Mouse (Mus musculus): ENCODE data around the gene Ubc. TPM values are rescaled to one million over a fixed set of nuclear protein-coding genes. Genes with fewer than 3 reads are reported as not detected.

The Ubc gene
- polyA plus RNA-seq, 1 experiment from 2014 or later = 1,134 TPM

- peaks cover 17% of the 10 kb centered on the region for H3K4me1 ChIP-seq (replicated peaks)
- no peak overlapping the region for H3K27ac ChIP-seq
- 86% methylated on average over 8 of the region's 8 CpGs for WGBS
- H3K4me3 ChIP-seq = no peak overlapping the region
- H3K9me3 ChIP-seq = no peaks in the 10 kb centered on the region
- no peaks in the 10 kb centered on the region for H3K27me3 ChIP-seq (ENCODE audit: insufficient read depth, poor library complexity, severe bottlenecking)
- no peak for DNase-seq (ENCODE audit: low spot score)
- H3K36me3 ChIP-seq = peaks cover 34% of the 10 kb centered on the region
These were observed 4.6 kb downstream of the Ubc start for GRCm38 (mm10) chr5:125385215-125385940.

- peaks cover 14% of the 10 kb centered on the region for H3K4me1 ChIP-seq (replicated peaks)
- no peak for DNase-seq (ENCODE audit: low spot score)
- H3K27ac ChIP-seq = no peak overlapping the region
- peaks cover 34% of the 10 kb centered on the region for H3K36me3 ChIP-seq
- no peak overlapping the region for H3K4me3 ChIP-seq
- WGBS = 85% methylated on average over 2 of the region's 2 CpGs
- no peaks in the 10 kb centered on the region for H3K9me3 ChIP-seq
- H3K27me3 ChIP-seq (ENCODE audit: insufficient read depth, poor library complexity, severe bottlenecking) = no peaks in the 10 kb centered on the region
These were observed 5.3 kb downstream of the Ubc start for GRCm38 (mm10) chr5:125384512-125385214.

GRCm38 (mm10) chr5:125383637-125384420 is 6.2 kb downstream of the Ubc start:
- no peak for DNase-seq (ENCODE audit: low spot score)
- 81% methylated on average over 3 of the region's 3 CpGs for WGBS
- H3K27me3 ChIP-seq (ENCODE audit: insufficient read depth, poor library complexity, severe bottlenecking) = no peaks in the 10 kb centered on the region
- H3K9me3 ChIP-seq = no peaks in the 10 kb centered on the region
- no peak overlapping the region for H3K27ac ChIP-seq
- H3K4me1 ChIP-seq (replicated peaks) = peaks cover 16% of the 10 kb centered on the region
- peaks cover 33% of the 10 kb centered on the region for H3K36me3 ChIP-seq
- H3K4me3 ChIP-seq = no peak overlapping the region

- no peak overlapping the region for H3K27ac ChIP-seq
- H3K9me3 ChIP-seq = no peaks in the 10 kb centered on the region
- peaks cover 11% of the 10 kb centered on the region for H3K4me1 ChIP-seq (replicated peaks)
- H3K27me3 ChIP-seq (ENCODE audit: insufficient read depth, poor library complexity, severe bottlenecking) = no peaks in the 10 kb centered on the region
- peak; percentile 59 for DNase-seq (ENCODE audit: low spot score)
- H3K36me3 ChIP-seq = peaks cover 24% of the 10 kb centered on the region
- WGBS = 53% methylated on average over 6 of the region's 6 CpGs
- H3K4me3 ChIP-seq = no peak overlapping the region
These were observed 7.1 kb downstream of the Ubc start for GRCm38 (mm10) chr5:125382673-125383558.

DNA sequence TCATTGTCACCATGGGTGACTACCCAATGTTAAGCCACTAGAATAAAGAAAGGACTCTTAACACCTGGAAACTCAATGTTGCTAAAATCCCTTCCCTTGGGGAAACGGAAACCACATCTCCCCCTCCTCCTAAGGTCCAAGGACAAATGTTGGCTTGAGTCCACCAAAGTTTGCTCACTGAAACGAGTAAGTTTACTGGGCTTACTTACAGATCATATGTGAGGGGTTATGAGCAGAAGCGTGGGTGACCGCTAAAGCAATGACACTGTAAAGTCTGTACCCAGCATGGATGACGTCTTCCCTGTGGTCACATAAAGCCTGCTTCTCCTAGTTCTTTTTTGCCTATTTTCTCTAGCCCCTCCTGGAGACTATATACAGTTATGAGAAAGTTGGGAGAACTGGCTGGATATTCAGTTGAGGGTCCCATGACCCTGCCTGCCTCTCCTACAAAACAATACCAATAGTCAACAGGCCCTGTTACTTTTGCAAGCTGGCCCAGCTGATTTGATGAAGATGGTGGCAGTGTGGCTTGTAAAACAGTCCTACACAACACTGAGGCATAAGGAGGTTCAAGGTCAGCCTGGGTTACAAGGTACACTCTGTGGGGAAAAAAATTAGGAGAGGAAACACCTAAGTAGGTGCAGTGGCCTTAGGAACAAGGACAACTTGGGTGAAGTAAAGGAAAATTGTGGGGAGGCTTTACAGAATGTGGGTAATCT is 7.9 kb downstream of the Ubc start:
- 81% methylated on average over 5 of the region's 5 CpGs for WGBS
- Histone ChIP-seq H3K27ac (no peak overlapping the region), H3K9me3 (no peaks in the 10 kb centered on the region), H3K36me3 (peaks cover 22% of the 10 kb centered on the region), H3K27me3 (ENCODE audit: insufficient read depth, poor library complexity, severe bottlenecking) (no peaks in the 10 kb centered on the region), H3K4me3 (no peak overlapping the region), H3K4me1 (replicated peaks) (peaks cover 11% of the 10 kb centered on the region)
- no peak for DNase-seq (ENCODE audit: low spot score)

GRCm38 (mm10) chr5:125378919-125379318 is 11.1 kb downstream of the Ubc start:
- H3K9me3 ChIP-seq = no peaks in the 10 kb centered on the region
- DNase-seq (ENCODE audit: low spot score) = no peak
- H3K4me3 ChIP-seq = no peak overlapping the region
- no peak overlapping the region for H3K27ac ChIP-seq
- 84% methylated on average over 5 of the region's 5 CpGs for WGBS
- peaks cover 2% of the 10 kb centered on the region; the same call in 1 of the 2 replicates for H3K36me3 ChIP-seq
- H3K27me3 ChIP-seq (ENCODE audit: insufficient read depth, poor library complexity, severe bottlenecking) = no peaks in the 10 kb centered on the region
- peaks cover 6% of the 10 kb centered on the region; the same call in 1 of the 2 replicates for H3K4me1 ChIP-seq (replicated peaks)

GRCm38 (mm10) chr5:125377214-125377613 is 12.8 kb downstream of the Ubc start:
- no peak overlapping the region for H3K4me3 ChIP-seq
- 54% methylated on average over 7 of the region's 7 CpGs for WGBS

GRCm38 (mm10) chr5:125375871-125376270 is 14.1 kb downstream of the Ubc start:
- no peak overlapping the region for H3K4me3 ChIP-seq
- no peak overlapping the region for H3K27ac ChIP-seq
- peaks cover 6% of the 10 kb centered on the region; the same call in 1 of the 2 replicates for H3K4me1 ChIP-seq (replicated peaks)
- H3K36me3 ChIP-seq = no peaks in the 10 kb centered on the region
- DNase-seq (ENCODE audit: low spot score) = no peak
- WGBS = 96% methylated on average over 2 of the region's 2 CpGs
- H3K9me3 ChIP-seq = no peaks in the 10 kb centered on the region
- no peaks in the 10 kb centered on the region for H3K27me3 ChIP-seq (ENCODE audit: insufficient read depth, poor library complexity, severe bottlenecking)

More at GRCm38 (mm10) chr5:125377214-125377613, 12.8 kb downstream of the Ubc start:
- DNase-seq (ENCODE audit: low spot score) = no peak
- Histone ChIP-seq H3K27me3 (ENCODE audit: insufficient read depth, poor library complexity, severe bottlenecking) (no peaks in the 10 kb centered on the region), H3K36me3 (no peaks in the 10 kb centered on the region), H3K4me1 (replicated peaks) (peaks cover 6% of the 10 kb centered on the region; the same call in 1 of the 2 replicates), H3K27ac (no peak overlapping the region), H3K9me3 (no peaks in the 10 kb centered on the region)

DNA sequence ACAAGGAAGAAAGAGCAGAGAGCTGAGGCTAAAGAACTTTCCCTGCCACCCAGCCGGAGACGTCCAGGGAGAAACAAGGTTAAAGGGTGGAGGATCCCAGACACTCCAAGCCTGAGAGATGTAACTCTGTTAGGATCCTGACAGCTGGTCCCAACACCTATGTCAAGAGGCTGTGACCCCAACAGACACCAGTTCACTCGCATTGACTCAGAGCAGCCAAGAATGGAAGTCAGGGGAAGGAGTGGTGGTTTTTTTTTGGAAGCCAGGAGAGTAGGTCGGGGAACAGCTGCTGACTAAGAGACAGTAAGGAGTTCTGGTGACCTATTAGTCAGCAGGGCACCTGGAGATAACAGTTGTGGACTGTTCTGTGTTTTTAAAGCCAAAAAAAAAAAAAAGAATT is 18.0 kb downstream of the Ubc start:
- H3K36me3 ChIP-seq = no peaks in the 10 kb centered on the region
- no peaks in the 10 kb centered on the region for H3K4me1 ChIP-seq (replicated peaks)
- no peak overlapping the region for H3K4me3 ChIP-seq
- DNase-seq (ENCODE audit: low spot score) = no peak
- no peaks in the 10 kb centered on the region for H3K9me3 ChIP-seq
- no peak overlapping the region for H3K27ac ChIP-seq
- H3K27me3 ChIP-seq (ENCODE audit: insufficient read depth, poor library complexity, severe bottlenecking) = no peaks in the 10 kb centered on the region
- 86% methylated on average over 4 of the region's 4 CpGs for WGBS

DNA sequence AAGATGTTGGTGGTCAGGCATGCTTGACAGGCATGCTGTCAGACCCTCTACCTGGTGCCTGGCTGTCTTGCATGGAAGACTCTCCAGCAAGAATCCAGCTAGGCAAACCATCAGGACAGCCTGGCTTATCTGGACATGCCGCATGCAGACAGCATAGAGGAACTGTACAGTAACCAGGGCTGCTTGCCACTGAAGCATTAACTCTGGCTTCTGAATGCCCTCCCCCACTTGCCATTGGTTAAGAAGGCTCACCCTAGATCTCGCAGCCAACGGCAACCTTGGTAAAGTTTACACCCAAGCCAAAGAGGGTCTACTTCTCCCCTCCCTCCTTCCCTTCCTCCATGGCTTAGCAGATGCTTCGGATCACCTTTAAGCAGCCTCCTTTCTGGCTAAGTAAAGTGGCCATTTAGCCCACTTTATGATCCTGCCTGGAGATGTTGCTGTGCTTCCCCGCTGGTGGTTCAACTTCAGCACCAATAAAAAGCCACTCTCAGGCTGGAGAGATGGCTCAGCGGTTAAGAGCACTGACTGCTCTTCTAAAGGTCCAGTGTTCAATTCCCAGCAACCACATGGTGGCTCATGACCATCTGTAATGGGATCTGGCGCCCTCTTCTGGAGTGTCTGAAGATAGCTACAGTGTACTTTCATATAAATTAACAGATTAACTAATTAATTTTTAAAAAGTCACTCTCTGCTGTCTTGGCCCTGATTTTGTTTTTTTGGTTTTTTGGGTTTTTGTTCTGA is 18.9 kb downstream of the Ubc start:
- WGBS = 75% methylated on average over 7 of the region's 7 CpGs
- no peaks in the 10 kb centered on the region for H3K9me3 ChIP-seq
- H3K27me3 ChIP-seq (ENCODE audit: insufficient read depth, poor library complexity, severe bottlenecking) = no peaks in the 10 kb centered on the region
- no peaks in the 10 kb centered on the region for H3K4me1 ChIP-seq (replicated peaks)
- H3K27ac ChIP-seq = no peak overlapping the region
- DNase-seq (ENCODE audit: low spot score) = no peak
- no peak overlapping the region for H3K4me3 ChIP-seq
- no peaks in the 10 kb centered on the region for H3K36me3 ChIP-seq

DNA sequence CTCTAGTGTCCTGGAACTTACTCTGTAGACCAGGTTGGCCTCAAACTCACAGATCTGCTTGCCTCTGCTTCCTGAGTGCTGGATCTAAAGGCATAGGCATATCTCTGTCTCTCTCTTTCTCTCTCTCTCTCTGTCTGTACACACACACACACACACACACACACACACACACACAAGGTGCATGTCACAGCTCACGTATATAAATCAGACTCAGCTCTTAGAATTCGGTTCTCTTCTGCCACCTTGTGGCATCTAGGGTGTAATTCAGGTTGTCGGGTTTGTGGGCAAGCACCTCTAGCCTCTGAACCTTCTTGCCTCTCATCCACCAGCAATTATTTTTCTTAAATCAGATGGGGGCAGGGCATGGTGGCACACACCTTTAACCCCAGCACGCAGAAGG is 21.4 kb downstream of the Ubc start:
- DNase-seq (ENCODE audit: low spot score) = peak; percentile 57
- H3K27me3 ChIP-seq (ENCODE audit: insufficient read depth, poor library complexity, severe bottlenecking) = no peaks in the 10 kb centered on the region
- WGBS = 3% methylated on average over 4 of the region's 4 CpGs

More for the DNA sequence above, 21.4 kb downstream of the Ubc start:
- H3K36me3 ChIP-seq = no peaks in the 10 kb centered on the region
- H3K4me1 ChIP-seq (replicated peaks) = no peaks in the 10 kb centered on the region
- no peaks in the 10 kb centered on the region for H3K9me3 ChIP-seq
- H3K4me3 ChIP-seq = no peak overlapping the region
- no peak overlapping the region for H3K27ac ChIP-seq

Measured in hindbrain, embryonic 10.5 days (tissue).